Mouse (Mus musculus): ENCODE measurements around the gene Bcl9.

- TF ChIP-seq CTCF (IDR thresholded peaks at IDR 0.05; ENCODE audit: low read depth) (peak; percentile 57), EP300 (optimal IDR thresholded peaks at IDR 0.05) (no peak)
Observed at GRCm38 (mm10) chr3:97309748-97310536, 12.2 kb upstream of the Bcl9 start.
